Mouse (Mus musculus): Measurements from ENCODE around the gene Hspbap1. TPM values are rescaled to one million over a fixed set of nuclear protein-coding genes. Genes with fewer than 3 reads are reported as not detected.
A peak's percentile ranks its signal among the peaks of the same experiment; 100 is the strongest.

Hspbap1 gene
- polyA plus RNA-seq, 1 experiment from 2014 or later = 21.8 TPM

GRCm38 (mm10) chr16:35856766-35857165 lies 86.6 kb downstream of the Hspbap1 start:
- WGBS = 95% methylated on average over 18 of the region's 18 CpGs
- H3K4me3 ChIP-seq (replicated peaks; ENCODE audit: low read length) = no peak overlapping the region
- H3K9ac ChIP-seq (replicated peaks; ENCODE audit: low read depth, low read length) = no peak overlapping the region
- no peak overlapping the region for H3K4me2 ChIP-seq (ENCODE audit: low read length)
- H3K27ac ChIP-seq (ENCODE audit: low read length) = no peak overlapping the region
- no peaks in the 10 kb centered on the region for H3K4me1 ChIP-seq (replicated peaks; ENCODE audit: control insufficient read depth, insufficient read depth, low read length)
- H3K27me3 ChIP-seq (replicated peaks; ENCODE audit: control insufficient read depth, insufficient read depth, low read length) = no peaks in the 10 kb centered on the region
- no peaks in the 10 kb centered on the region for H3K36me3 ChIP-seq (ENCODE audit: control insufficient read depth, insufficient read depth)
- no peaks in the 10 kb centered on the region for H3K9me3 ChIP-seq (ENCODE audit: control insufficient read depth, low read length)
- no peak for ATAC-seq

GRCm38 (mm10) chr16:35860236-35860635 lies 90.1 kb downstream of the Hspbap1 start:
- Histone ChIP-seq H3K9ac (replicated peaks; ENCODE audit: low read depth, low read length) (no peak overlapping the region), H3K27me3 (replicated peaks; ENCODE audit: control insufficient read depth, insufficient read depth, low read length) (no peaks in the 10 kb centered on the region), H3K4me1 (replicated peaks; ENCODE audit: control insufficient read depth, insufficient read depth, low read length) (no peaks in the 10 kb centered on the region), H3K4me3 (replicated peaks; ENCODE audit: low read length) (no peak overlapping the region), H3K36me3 (ENCODE audit: control insufficient read depth, insufficient read depth) (no peaks in the 10 kb centered on the region), H3K4me2 (ENCODE audit: low read length) (no peak overlapping the region), H3K27ac (ENCODE audit: low read length) (no peak overlapping the region), H3K9me3 (ENCODE audit: control insufficient read depth, low read length) (no peaks in the 10 kb centered on the region)
- WGBS = 92% methylated on average over 16 of the region's 16 CpGs
- no peak for ATAC-seq

GRCm38 (mm10) chr16:35862057-35862456 lies 91.9 kb downstream of the Hspbap1 start:
- no peak for ATAC-seq
- H3K9ac ChIP-seq (replicated peaks; ENCODE audit: low read depth, low read length) = no peak overlapping the region
- no peaks in the 10 kb centered on the region for H3K9me3 ChIP-seq (ENCODE audit: control insufficient read depth, low read length)
- no peaks in the 10 kb centered on the region for H3K4me1 ChIP-seq (replicated peaks; ENCODE audit: control insufficient read depth, insufficient read depth, low read length)
- no peaks in the 10 kb centered on the region for H3K27me3 ChIP-seq (replicated peaks; ENCODE audit: control insufficient read depth, insufficient read depth, low read length)
- 100% methylated on average over 1 of the region's 1 CpGs for WGBS
- H3K4me2 ChIP-seq (ENCODE audit: low read length) = no peak overlapping the region
- H3K36me3 ChIP-seq (ENCODE audit: control insufficient read depth, insufficient read depth) = no peaks in the 10 kb centered on the region
- H3K4me3 ChIP-seq (replicated peaks; ENCODE audit: low read length) = no peak overlapping the region
- H3K27ac ChIP-seq (ENCODE audit: low read length) = no peak overlapping the region

GRCm38 (mm10) chr16:35867726-35868125 lies 97.6 kb downstream of the Hspbap1 start:
- ATAC-seq = no peak
- Histone ChIP-seq H3K9ac (replicated peaks; ENCODE audit: low read depth, low read length) (no peak overlapping the region), H3K36me3 (ENCODE audit: control insufficient read depth, insufficient read depth) (no peaks in the 10 kb centered on the region), H3K27ac (ENCODE audit: low read length) (no peak overlapping the region), H3K4me1 (replicated peaks; ENCODE audit: control insufficient read depth, insufficient read depth, low read length) (peaks cover 9% of the 10 kb centered on the region; the same call in 1 of the 2 replicates), H3K27me3 (replicated peaks; ENCODE audit: control insufficient read depth, insufficient read depth, low read length) (peaks cover 4% of the 10 kb centered on the region; the same call in 1 of the 2 replicates), H3K9me3 (ENCODE audit: control insufficient read depth, low read length) (no peaks in the 10 kb centered on the region), H3K4me2 (ENCODE audit: low read length) (no peak overlapping the region), H3K4me3 (replicated peaks; ENCODE audit: low read length) (no peak overlapping the region)
- 80% methylated on average over 11 of the region's 11 CpGs for WGBS

- Histone ChIP-seq H3K4me3 (replicated peaks; ENCODE audit: low read length) (no peak overlapping the region), H3K36me3 (ENCODE audit: control insufficient read depth, insufficient read depth) (no peaks in the 10 kb centered on the region), H3K9me3 (ENCODE audit: control insufficient read depth, low read length) (no peaks in the 10 kb centered on the region), H3K9ac (replicated peaks; ENCODE audit: low read depth, low read length) (no peak overlapping the region), H3K27ac (ENCODE audit: low read length) (no peak overlapping the region), H3K4me1 (replicated peaks; ENCODE audit: control insufficient read depth, insufficient read depth, low read length) (peaks cover 9% of the 10 kb centered on the region; the same call in 1 of the 2 replicates), H3K4me2 (ENCODE audit: low read length) (no peak overlapping the region), H3K27me3 (replicated peaks; ENCODE audit: control insufficient read depth, insufficient read depth, low read length) (peaks cover 6% of the 10 kb centered on the region; the same call in 1 of the 2 replicates)
- WGBS = 33% methylated on average over 3 of the region's 3 CpGs
- ATAC-seq = no peak
Measured at GRCm38 (mm10) chr16:35869126-35869525, 99.0 kb downstream of the Hspbap1 start.

GRCm38 (mm10) chr16:35869656-35870055 lies 99.5 kb downstream of the Hspbap1 start:
- Histone ChIP-seq H3K4me3 (replicated peaks; ENCODE audit: low read length) (no peak overlapping the region), H3K9me3 (ENCODE audit: control insufficient read depth, low read length) (no peaks in the 10 kb centered on the region), H3K27ac (ENCODE audit: low read length) (no peak overlapping the region), H3K36me3 (ENCODE audit: control insufficient read depth, insufficient read depth) (no peaks in the 10 kb centered on the region), H3K4me2 (ENCODE audit: low read length) (no peak overlapping the region), H3K27me3 (replicated peaks; ENCODE audit: control insufficient read depth, insufficient read depth, low read length) (peaks cover 6% of the 10 kb centered on the region; the same call in 1 of the 2 replicates), H3K4me1 (replicated peaks; ENCODE audit: control insufficient read depth, insufficient read depth, low read length) (peaks cover 9% of the 10 kb centered on the region; the same call in 1 of the 2 replicates), H3K9ac (replicated peaks; ENCODE audit: low read depth, low read length) (no peak overlapping the region)
- WGBS = 80% methylated on average over 6 of the region's 6 CpGs
- no peak for ATAC-seq

- Histone ChIP-seq H3K27ac (ENCODE audit: low read length) (no peak overlapping the region), H3K4me3 (replicated peaks; ENCODE audit: low read length) (peak overlapping the region; percentile 54), H3K4me2 (ENCODE audit: low read length) (peak overlapping the region; percentile 98), H3K36me3 (ENCODE audit: control insufficient read depth, insufficient read depth) (no peaks in the 10 kb centered on the region), H3K4me1 (replicated peaks; ENCODE audit: control insufficient read depth, insufficient read depth, low read length) (peaks cover 9% of the 10 kb centered on the region; the same call in 1 of the 2 replicates), H3K27me3 (replicated peaks; ENCODE audit: control insufficient read depth, insufficient read depth, low read length) (peaks cover 6% of the 10 kb centered on the region; the same call in 1 of the 2 replicates), H3K9ac (replicated peaks; ENCODE audit: low read depth, low read length) (peak overlapping the region; percentile 67), H3K9me3 (ENCODE audit: control insufficient read depth, low read length) (no peaks in the 10 kb centered on the region)
- no peak for ATAC-seq
- 1% methylated on average over 12 of the region's 12 CpGs for WGBS
Measured at GRCm38 (mm10) chr16:35870581-35871047, 100.4 kb downstream of the Hspbap1 start.

GRCm38 (mm10) chr16:35871048-35871851 lies 101.1 kb downstream of the Hspbap1 start, which contains the start of gene Parp14:
Parp14 (minus strand) TSS chr16:35871544.
- peak within 1 kb of the TSS; percentile 67 for H3K9ac ChIP-seq (replicated peaks; ENCODE audit: low read depth, low read length)
- peak within 1 kb of the TSS; percentile 54 for H3K4me3 ChIP-seq (replicated peaks; ENCODE audit: low read length)
- peaks cover 9% of the 10 kb centered on the region; the same call in 1 of the 2 replicates for H3K4me1 ChIP-seq (replicated peaks; ENCODE audit: control insufficient read depth, insufficient read depth, low read length)
- WGBS = under 1% methylated on average over 37 of the region's 38 CpGs
- peaks cover 6% of the 10 kb centered on the region; the same call in 1 of the 2 replicates for H3K27me3 ChIP-seq (replicated peaks; ENCODE audit: control insufficient read depth, insufficient read depth, low read length)
- no peaks in the 10 kb centered on the region for H3K9me3 ChIP-seq (ENCODE audit: control insufficient read depth, low read length)
- ATAC-seq = no peak
- no peak within 1 kb of the TSS for H3K27ac ChIP-seq (ENCODE audit: low read length)
- H3K4me2 ChIP-seq (ENCODE audit: low read length) = peak within 1 kb of the TSS; percentile 98
- H3K36me3 ChIP-seq (ENCODE audit: control insufficient read depth, insufficient read depth) = no peaks in the 10 kb centered on the region

- peaks cover 6% of the 10 kb centered on the region; the same call in 1 of the 2 replicates for H3K27me3 ChIP-seq (replicated peaks; ENCODE audit: control insufficient read depth, insufficient read depth, low read length)
- peaks cover 9% of the 10 kb centered on the region; the same call in 1 of the 2 replicates for H3K4me1 ChIP-seq (replicated peaks; ENCODE audit: control insufficient read depth, insufficient read depth, low read length)
- no peak overlapping the region for H3K27ac ChIP-seq (ENCODE audit: low read length)
- H3K9me3 ChIP-seq (ENCODE audit: control insufficient read depth, low read length) = no peaks in the 10 kb centered on the region
- peak overlapping the region; percentile 98; the same call in 1 of the 2 replicates for H3K4me2 ChIP-seq (ENCODE audit: low read length)
- no peak for ATAC-seq
- 27% methylated on average over 12 of the region's 12 CpGs for WGBS
- no peak overlapping the region for H3K9ac ChIP-seq (replicated peaks; ENCODE audit: low read depth, low read length)
- no peak overlapping the region for H3K4me3 ChIP-seq (replicated peaks; ENCODE audit: low read length)
- H3K36me3 ChIP-seq (ENCODE audit: control insufficient read depth, insufficient read depth) = no peaks in the 10 kb centered on the region
Measured at GRCm38 (mm10) chr16:35871898-35872297, 101.7 kb downstream of the Hspbap1 start.

Measured in forebrain, embryonic 16.5 days (tissue).